Mouse (Mus musculus): ENCODE data around the gene Tmf1.

- no peak for TF ChIP-seq GATA1 (IDR thresholded peaks at IDR 0.05; ENCODE audit: borderline replicate concordance, low read length)
- TF ChIP-seq FLI1 (IDR thresholded peaks at IDR 0.05; ENCODE audit: low read length), result no peak
These were observed 34.6 kb downstream of the Tmf1 start for GRCm38 (mm10) chr6:97144359-97144758.
